ENCODE assay signal across 23 mouse cellular contexts in the genomic region with DNA sequence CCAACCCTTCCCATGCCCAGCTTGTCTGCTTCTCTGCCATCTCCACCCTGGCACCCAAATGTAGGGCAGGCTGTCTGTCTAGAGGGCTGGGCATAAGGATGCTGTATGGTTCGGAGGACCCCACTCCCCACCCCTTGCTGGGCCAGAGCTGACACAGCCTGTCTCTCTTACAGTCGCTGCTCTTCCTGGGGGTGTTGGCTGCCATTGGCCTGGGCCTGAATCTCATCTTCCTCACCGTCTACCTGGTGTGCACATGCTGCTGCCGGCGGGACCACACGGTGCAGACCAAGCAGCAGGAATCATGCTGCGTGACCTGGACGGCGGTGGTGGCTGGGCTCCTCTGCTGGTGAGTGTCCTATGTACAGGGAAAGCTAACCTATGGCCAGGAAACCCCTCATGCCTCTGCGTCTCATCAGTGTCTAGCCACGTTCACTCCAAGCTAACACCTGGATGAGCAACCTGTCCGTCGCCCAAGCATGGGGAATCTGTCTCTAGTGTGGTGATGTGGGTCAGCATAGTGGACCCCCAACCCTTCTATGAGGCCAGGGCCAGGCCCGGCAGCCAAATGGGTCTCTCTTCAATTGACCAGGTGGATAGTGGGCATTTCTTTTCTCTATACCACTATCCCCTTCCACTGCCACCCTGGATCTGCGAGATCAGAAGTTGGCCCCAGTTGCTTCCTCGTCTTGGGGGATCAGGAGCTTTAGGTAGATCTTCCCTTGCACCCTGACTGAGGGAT. TPM values are rescaled to one million over a fixed set of nuclear protein-coding genes. Genes with fewer than 3 reads are reported as not detected.
DNase-seq lines count a peak whose midpoint lies in the region; ATAC-seq and TF ChIP-seq lines count a peak whose summit lies in the region.
"Had no signal": no experiment of that assay in that cellular context is flagged by ENCODE, and none has a peak within 500 bp of the region (broad histone marks: within the 10 kb centered on the region; RNA-seq: fewer than 3 reads in every experiment).

No protein-coding gene starts in this region.

- DNase-seq in cerebellum, adult 11 months: peak; percentile 52
- DNase-seq in cerebellum, postnatal 36 days: no peak
- no peak for DNase-seq in gastrocnemius, adult 2 months
- DNase-seq in gastrocnemius, postnatal 36 days: no peak
- DNase-seq in midbrain, embryonic 10.5 days (ENCODE audit: low spot score): no peak
- no peak for DNase-seq in midbrain, embryonic 14.5 days
- DNase-seq in gastrocnemius, postnatal 4 days (ENCODE audit: low spot score in 2 of 2): no peak
- DNase-seq: adrenal gland, postnatal 10 days; gastrocnemius, postnatal 14 days; kidney, postnatal 4 days; liver, embryonic 13.5 days; lung, postnatal 4 days; thymus, postnatal 36 days had no signal

- H3K9ac ChIP-seq in midbrain, embryonic 14.5 days (replicated peaks; ENCODE audit: low read length): no peak overlapping the region
- no peak overlapping the region for H3K9ac ChIP-seq in embryonic facial prominence, embryonic 12.5 days
- H3K9ac ChIP-seq: embryonic facial prominence, embryonic 13.5 days; limb, embryonic 13.5 days; liver, embryonic 13.5 days; lung, embryonic 15.5 days; midbrain, embryonic 13.5 days; neural tube, embryonic 15.5 days had no signal

- no peak for ATAC-seq in midbrain, embryonic 14.5 days (ENCODE audit: low FRiP score, low TSS enrichment)
- no peak for ATAC-seq in embryonic facial prominence, embryonic 12.5 days (ENCODE audit: insufficient number of reproducible peaks, insufficient read depth, low FRiP score, low TSS enrichment)
- ATAC-seq: activated CD4-positive, CD25-positive, alpha-beta regulatory T cell, adult 4 months; CD4-positive, CD25-positive, alpha-beta regulatory T cell, adult 4 months; intestine, embryonic 16.5 days; midbrain, embryonic 13.5 days had no signal

- H3K9me3 ChIP-seq in midbrain, embryonic 10.5 days (replicated peaks): no peaks in the 10 kb centered on the region
- H3K9me3 ChIP-seq in midbrain, embryonic 14.5 days (ENCODE audit: control insufficient read depth, low read length): no peaks in the 10 kb centered on the region
- H3K9me3 ChIP-seq in embryonic facial prominence, embryonic 12.5 days: no peaks in the 10 kb centered on the region
- H3K9me3 ChIP-seq: embryonic facial prominence, embryonic 13.5 days; limb, embryonic 13.5 days; liver, embryonic 13.5 days; lung, embryonic 15.5 days; midbrain, embryonic 13.5 days; neural tube, embryonic 15.5 days had no signal

- intact Hi-C loops in gastrocnemius, adult 2 months (cut with DNase I): no loop called here
- intact Hi-C loops in gastrocnemius, postnatal 36 days (cut with DNase I): no loop called here

- H3K27me3 ChIP-seq in midbrain, embryonic 10.5 days (ENCODE audit: low read depth, poor library complexity, severe bottlenecking): no peaks in the 10 kb centered on the region
- H3K27me3 ChIP-seq in midbrain, embryonic 14.5 days (ENCODE audit: control insufficient read depth, insufficient read depth, low read length): no peaks in the 10 kb centered on the region
- no peaks in the 10 kb centered on the region for H3K27me3 ChIP-seq in embryonic facial prominence, embryonic 12.5 days
- H3K27me3 ChIP-seq: embryonic facial prominence, embryonic 13.5 days; limb, embryonic 13.5 days; liver, embryonic 13.5 days; lung, embryonic 15.5 days; midbrain, embryonic 13.5 days; neural tube, embryonic 15.5 days had no signal

- peaks cover 11% of the 10 kb centered on the region for H3K36me3 ChIP-seq in midbrain, embryonic 10.5 days
- no peaks in the 10 kb centered on the region for H3K36me3 ChIP-seq in midbrain, embryonic 14.5 days (ENCODE audit: control insufficient read depth, insufficient read depth, low read length)
- H3K36me3 ChIP-seq in embryonic facial prominence, embryonic 12.5 days: peaks cover 15% of the 10 kb centered on the region; the same call in 1 of the 2 replicates
- H3K36me3 ChIP-seq: G1E; liver, embryonic 13.5 days; lung, embryonic 15.5 days; midbrain, embryonic 13.5 days; neural tube, embryonic 15.5 days had no signal

- H3K27ac ChIP-seq in gastrocnemius, adult 2 months: peak overlapping the region; percentile 91; the same call in 1 of the 2 replicates
- H3K27ac ChIP-seq in midbrain, embryonic 10.5 days (replicated peaks): peak overlapping the region; percentile 75; the same call in 1 of the 2 replicates
- no peak overlapping the region for H3K27ac ChIP-seq in midbrain, embryonic 14.5 days (replicated peaks; ENCODE audit: low read depth, low read length)
- 0 out of 2 replicates have a peak overlapping the region, but pooled peaks have one; percentile 1 for H3K27ac ChIP-seq in embryonic facial prominence, embryonic 12.5 days
- H3K27ac ChIP-seq: embryonic facial prominence, embryonic 13.5 days; limb, embryonic 13.5 days; liver, embryonic 13.5 days; lung, embryonic 15.5 days; midbrain, embryonic 13.5 days; neural tube, embryonic 15.5 days had no signal

- peaks cover 23% of the 10 kb centered on the region for H3K4me1 ChIP-seq in midbrain, embryonic 10.5 days
- no peaks in the 10 kb centered on the region for H3K4me1 ChIP-seq in midbrain, embryonic 14.5 days (ENCODE audit: control insufficient read depth, insufficient read depth, low read length)
- H3K4me1 ChIP-seq in embryonic facial prominence, embryonic 12.5 days: peaks cover 32% of the 10 kb centered on the region

- 93% methylated on average over 16 of the region's 16 CpGs for WGBS in midbrain, embryonic 10.5 days
- WGBS in midbrain, embryonic 14.5 days: 94% methylated on average over 16 of the region's 16 CpGs
- 91% methylated on average over 16 of the region's 16 CpGs for WGBS in embryonic facial prominence, embryonic 12.5 days

- H3K4me3 ChIP-seq in gastrocnemius, adult 2 months: no peak overlapping the region
- no peak overlapping the region for H3K4me3 ChIP-seq in midbrain, embryonic 10.5 days
- H3K4me3 ChIP-seq in midbrain, embryonic 14.5 days (replicated peaks; ENCODE audit: low read depth, low read length): no peak overlapping the region
- no peak overlapping the region for H3K4me3 ChIP-seq in embryonic facial prominence, embryonic 12.5 days
- H3K4me3 ChIP-seq: embryonic facial prominence, embryonic 13.5 days; limb, embryonic 13.5 days; liver, embryonic 13.5 days; lung, embryonic 15.5 days; midbrain, embryonic 13.5 days; neural tube, embryonic 15.5 days had no signal

- no peak overlapping the region for H3K4me2 ChIP-seq in midbrain, embryonic 14.5 days (ENCODE audit: low read length)
- H3K4me2 ChIP-seq in embryonic facial prominence, embryonic 12.5 days (replicated peaks): no peak overlapping the region
- H3K4me2 ChIP-seq: embryonic facial prominence, embryonic 13.5 days; limb, embryonic 13.5 days; liver, embryonic 13.5 days; lung, embryonic 15.5 days; midbrain, embryonic 13.5 days; neural tube, embryonic 15.5 days had no signal

- TF ChIP-seq CTCF in gastrocnemius, adult 2 months (IDR thresholded peaks at IDR 0.05): no peak

RNA-seq across cellular contexts. Expression of a gene that starts 11.2 kb away (rescaled TPM):
- total RNA-seq in gastrocnemius, adult 2 months (2021): 10 to 100 TPM; 15.7 to 17.4 TPM
- total RNA-seq in gastrocnemius, postnatal 36 days (2021): 10 to 100 TPM; 16.0 to 19.4 TPM
- polyA plus RNA-seq in midbrain, embryonic 10.5 days (2016; fragmentation: Nextera tagmentation; extraction: Ambion mirVana): 9.6 and 12.6 TPM in 2 replicates
- polyA plus RNA-seq in midbrain, embryonic 14.5 days (2014; fragmentation: Nextera tagmentation; extraction: Ambion mirVana): 25.2 and 31.0 TPM in 2 replicates
- 21.6 and 24.5 TPM in 2 replicates for polyA plus RNA-seq in embryonic facial prominence, embryonic 12.5 days (2016; fragmentation: Nextera tagmentation; extraction: Ambion mirVana)
- 100 to 1,000 TPM; 101 to 108 TPM for total RNA-seq in gastrocnemius, postnatal 4 days (2021)

RNA-seq across cellular contexts. Expression of a gene that starts 18.1 kb away (rescaled TPM):
- 100 to 1,000 TPM; 544 to 670 TPM for total RNA-seq in gastrocnemius, adult 2 months (2021)
- total RNA-seq in gastrocnemius, postnatal 36 days (2021): 100 to 1,000 TPM; 432 to 556 TPM
- 851 and 1,060 TPM in 2 replicates for polyA plus RNA-seq in midbrain, embryonic 10.5 days (2016; fragmentation: Nextera tagmentation; extraction: Ambion mirVana)
- 707 and 859 TPM in 2 replicates for polyA plus RNA-seq in midbrain, embryonic 14.5 days (2014; fragmentation: Nextera tagmentation; extraction: Ambion mirVana)
- polyA plus RNA-seq in embryonic facial prominence, embryonic 12.5 days (2016; fragmentation: Nextera tagmentation; extraction: Ambion mirVana): 893 and 953 TPM in 2 replicates
- total RNA-seq in gastrocnemius, postnatal 4 days (2021): 1,000 to 10,000 TPM; 1,199 to 1,226 TPM

RNA-seq across cellular contexts. Expression of a gene that starts 40.8 kb away (rescaled TPM):
- total RNA-seq in gastrocnemius, adult 2 months (2021): under 1 TPM; 0.08 to 0.14 TPM
- total RNA-seq in gastrocnemius, postnatal 36 days (2021): under 1 TPM; 0.07 to 0.33 TPM
- 2.1 and 2.2 TPM in 2 replicates for polyA plus RNA-seq in midbrain, embryonic 10.5 days (2016; fragmentation: Nextera tagmentation; extraction: Ambion mirVana)
- 1.7 and 1.9 TPM in 2 replicates for polyA plus RNA-seq in midbrain, embryonic 14.5 days (2014; fragmentation: Nextera tagmentation; extraction: Ambion mirVana)
- 2.0 and 2.2 TPM in 2 replicates for polyA plus RNA-seq in embryonic facial prominence, embryonic 12.5 days (2016; fragmentation: Nextera tagmentation; extraction: Ambion mirVana)
- 1 to 10 TPM; 1.3 to 2.0 TPM for total RNA-seq in gastrocnemius, postnatal 4 days (2021)
- total RNA-seq: G1E had no signal
- polyA plus RNA-seq: activated CD4-positive, CD25-positive, alpha-beta regulatory T cell, adult 4 months; CD4-positive, CD25-positive, alpha-beta regulatory T cell, adult 4 months; G1E; liver, embryonic 13.5 days had no signal

Comparison
In these comparisons a context has a peak if more than half of its experiments do, and no peak if none do; other contexts are left out.
1. RNA of a gene that starts 11.2 kb away (total RNA-seq): 101 to 108 TPM in gastrocnemius, postnatal 4 days; 16.0 to 19.4 TPM in gastrocnemius, postnatal 36 days and 15.7 to 17.4 TPM in gastrocnemius, adult 2 months; every median in the first group is over 4 times any median in the second.